26 mouse cellular contexts compared by ENCODE assay signal in genomic region chr2:59327946-59328345, GRCm38 (mm10).
A peak's percentile ranks its signal among the peaks of the same experiment; 100 is the strongest.
DNase-seq lines count a peak whose midpoint lies in the region; ATAC-seq lines count a peak whose summit lies in the region.
"Had no signal": no experiment of that assay in that cellular context is flagged by ENCODE, and none has a peak within 500 bp of the region (broad histone marks: within the 10 kb centered on the region; RNA-seq: fewer than 3 reads in every experiment).

No protein-coding gene starts in this region.

- no peak overlapping the region for H3K27ac ChIP-seq in liver, embryonic 11.5 days (ENCODE audit: low read depth, low read length)
- no peak overlapping the region for H3K27ac ChIP-seq in liver, embryonic 12.5 days
- H3K27ac ChIP-seq: embryonic facial prominence, embryonic 10.5 days; embryonic facial prominence, embryonic 13.5 days; forebrain, embryonic 12.5 days; forebrain, embryonic 15.5 days; heart, embryonic 15.5 days; hindbrain, embryonic 10.5 days; hindbrain, embryonic 13.5 days had no signal

- H3K4me3 ChIP-seq in liver, embryonic 11.5 days (ENCODE audit: low read depth, low read length): no peak overlapping the region
- H3K4me3 ChIP-seq in liver, embryonic 12.5 days: no peak overlapping the region
- H3K4me3 ChIP-seq: embryonic facial prominence, embryonic 10.5 days; embryonic facial prominence, embryonic 13.5 days; erythroblast, embryonic 14.5 days; forebrain, embryonic 12.5 days; forebrain, embryonic 15.5 days; heart, embryonic 12.5 days; heart, embryonic 15.5 days; hindbrain, embryonic 10.5 days; hindbrain, embryonic 13.5 days had no signal

- H3K4me2 ChIP-seq in liver, embryonic 11.5 days: no peak overlapping the region
- H3K4me2 ChIP-seq in liver, embryonic 12.5 days: no peak overlapping the region
- H3K4me2 ChIP-seq: embryonic facial prominence, embryonic 13.5 days; forebrain, embryonic 12.5 days; forebrain, embryonic 15.5 days; heart, embryonic 12.5 days; heart, embryonic 15.5 days; hindbrain, embryonic 13.5 days had no signal

- no peak overlapping the region for H3K9ac ChIP-seq in liver, embryonic 11.5 days (ENCODE audit: low read depth, low read length)
- no peak overlapping the region for H3K9ac ChIP-seq in liver, embryonic 12.5 days
- H3K9ac ChIP-seq: embryonic facial prominence, embryonic 13.5 days; forebrain, embryonic 12.5 days; forebrain, embryonic 15.5 days; heart, embryonic 12.5 days; heart, embryonic 15.5 days; hindbrain, embryonic 13.5 days had no signal

- DNase-seq in liver, embryonic 11.5 days (ENCODE audit: low spot score): peak; percentile 19
- no peak for DNase-seq in kidney, adult 8-10 months
- DNase-seq in kidney, adult 11 months: no peak
- no peak for DNase-seq in urinary bladder, adult 2 months (ENCODE audit: low spot score)
- DNase-seq: adrenal gland, postnatal 10 days; adrenal gland, postnatal 36 days; cerebellum, adult 18-20 months; cerebellum, adult 9-10 months; cerebellum, postnatal 14 days; gastrocnemius, postnatal 25 days; heart, postnatal 10 days; heart, postnatal 36 days had no signal

- WGBS in liver, embryonic 11.5 days: 71% methylated on average over 5 of the region's 5 CpGs
- 57% methylated on average over 5 of the region's 5 CpGs for WGBS in liver, embryonic 12.5 days (ENCODE audit: insufficient replicate concordance)

- no peaks in the 10 kb centered on the region for H3K9me3 ChIP-seq in liver, embryonic 11.5 days (ENCODE audit: control insufficient read depth, low read length)
- no peaks in the 10 kb centered on the region for H3K9me3 ChIP-seq in liver, embryonic 12.5 days (replicated peaks)
- H3K9me3 ChIP-seq: embryonic facial prominence, embryonic 10.5 days; embryonic facial prominence, embryonic 13.5 days; forebrain, embryonic 12.5 days; forebrain, embryonic 15.5 days; heart, embryonic 12.5 days; heart, embryonic 15.5 days; hindbrain, embryonic 10.5 days; hindbrain, embryonic 13.5 days had no signal

- no peaks in the 10 kb centered on the region for H3K4me1 ChIP-seq in liver, embryonic 11.5 days (replicated peaks; ENCODE audit: control insufficient read depth, insufficient read depth, low read length)
- no peaks in the 10 kb centered on the region for H3K4me1 ChIP-seq in liver, embryonic 12.5 days
- H3K4me1 ChIP-seq: embryonic facial prominence, embryonic 10.5 days; embryonic facial prominence, embryonic 13.5 days; forebrain, embryonic 12.5 days; forebrain, embryonic 15.5 days; hindbrain, embryonic 10.5 days had no signal

- no peaks in the 10 kb centered on the region; the same call in 1 of the 2 replicates for H3K36me3 ChIP-seq in liver, embryonic 11.5 days (ENCODE audit: control insufficient read depth, insufficient read depth, low read length)
- peaks cover 31% of the 10 kb centered on the region for H3K36me3 ChIP-seq in liver, embryonic 12.5 days
- H3K36me3 ChIP-seq: forebrain, embryonic 15.5 days had no signal

- no peaks in the 10 kb centered on the region for H3K27me3 ChIP-seq in liver, embryonic 11.5 days (replicated peaks; ENCODE audit: control insufficient read depth, insufficient read depth, low read length)
- H3K27me3 ChIP-seq in liver, embryonic 12.5 days (replicated peaks): no peaks in the 10 kb centered on the region
- H3K27me3 ChIP-seq: embryonic facial prominence, embryonic 13.5 days; forebrain, embryonic 12.5 days; forebrain, embryonic 15.5 days; heart, embryonic 12.5 days; heart, embryonic 15.5 days; hindbrain, embryonic 13.5 days had no signal

- ATAC-seq in liver, embryonic 11.5 days (replicated peaks; ENCODE audit: low FRiP score): no peak
- ATAC-seq in liver, embryonic 12.5 days: no peak
- ATAC-seq in granulocyte monocyte progenitor cell, adult 5-6 weeks (replicated peaks; ENCODE audit: poor library complexity, severe bottlenecking): peak; percentile 25; the same call in 1 of the 2 replicates
- peak; percentile 69 for ATAC-seq in megakaryocyte progenitor cell, adult 5-6 weeks (replicated peaks; ENCODE audit: poor library complexity)
- ATAC-seq: activated CD4-positive, CD25-positive, alpha-beta regulatory T cell, adult 4 months; forebrain, embryonic 15.5 days; hindbrain, embryonic 16.5 days had no signal

Comparison
In these comparisons a context has a peak if more than half of its experiments do, and no peak if none do; other contexts are left out.
1. ATAC-seq: peak in granulocyte monocyte progenitor cell, adult 5-6 weeks (single experiment) and megakaryocyte progenitor cell, adult 5-6 weeks (single experiment); none in liver, embryonic 11.5 days (single experiment) and liver, embryonic 12.5 days (single experiment).